Mouse (Mus musculus) midbrain, postnatal 0 days (tissue): ENCODE results near the gene Selenoi. TPM values are rescaled to one million over a fixed set of nuclear protein-coding genes. Genes with fewer than 3 reads are reported as not detected.

Experiments used
- ATAC-seq: fragments of 200-750 bp; cut with Nextera tagmentation; 2 replicates; pipeline ENCODE4 v1.8.0; 2017; ENCODE audit warnings: moderate number of reproducible peaks, mild to moderate bottlenecking, moderate TSS enrichment, moderate library complexity; ENCODE audit not compliant: low FRiP score
- DNase-seq: peaks from one replicate; pipeline ENCODE4 v3.0.0-alpha.2; 2015; ENCODE audit warnings: low spot score
- H3K27ac ChIP-seq: fragments of 300-500 bp; sonication (generic); 2 replicates; pipeline ENCODE4 v1.5.1; 2014; ENCODE audit warnings: low read depth, mild to moderate bottlenecking, low read length, mixed read lengths
- H3K27me3 ChIP-seq: fragments of 300-500 bp; sonication (generic); 2 replicates; pipeline ENCODE4 v1.6.1; 2014; ENCODE audit warnings: low read length, control low read depth, mixed read lengths; ENCODE audit not compliant: insufficient read depth
- H3K36me3 ChIP-seq: fragments of 300-500 bp; sonication (generic); 2 replicates; pipeline ENCODE4 v1.6.1; 2014; ENCODE audit warnings: low read length, control low read depth, mixed read lengths; ENCODE audit not compliant: insufficient read depth
- H3K4me1 ChIP-seq: fragments of 300-500 bp; sonication (generic); 2 replicates; pipeline ENCODE4 v1.6.1; 2014; ENCODE audit warnings: mild to moderate bottlenecking, control low read depth, antibody characterized with exemption, low read length, mixed read lengths; ENCODE audit not compliant: insufficient read depth
- H3K4me2 ChIP-seq: fragments of 300-500 bp; sonication (generic); 2 replicates; pipeline ENCODE4 v1.6.1; 2014; ENCODE audit warnings: low read depth, mild to moderate bottlenecking, low read length, mixed read lengths; ENCODE audit not compliant: poor library complexity, severe bottlenecking
- H3K4me3 ChIP-seq: fragments of 300-500 bp; sonication (generic); 2 replicates; pipeline ENCODE4 v1.5.1; 2014; ENCODE audit warnings: low read depth, mild to moderate bottlenecking, low read length, moderate library complexity
- H3K9ac ChIP-seq: fragments of 300-500 bp; sonication (generic); replicated peaks from 2 replicates; pipeline ENCODE4 v1.6.1; 2014; ENCODE audit warnings: mild to moderate bottlenecking, low read length, moderate library complexity, mixed read lengths; ENCODE audit not compliant: poor library complexity, severe bottlenecking
- H3K9me3 ChIP-seq: fragments of 300-500 bp; sonication (generic); 2 replicates; pipeline ENCODE4 v1.6.1; 2016; ENCODE audit warnings: low read length, control low read depth
- CTCF ChIP-seq: IDR thresholded peaks from 2 replicates; pipeline ENCODE4 v1.5.1; 2016; ENCODE audit warnings: antibody characterized with exemption, mild to moderate bottlenecking
- WGBS: fragments of 180-500 bp; shearing (Covaris S2); extraction: QIAGEN DNeasy Blood & Tissue Kit; methylation state at CpG from one replicate; pipeline ENCODE4 v1.1.7; 2014; 5-methylcytosine and 5-hydroxymethylcytosine counted together
- polyA plus RNA-seq: library from polyadenylated mRNA; unstranded; fragments of >200 nt; fragmentation: Nextera tagmentation; extraction: Ambion mirVana; gene quantifications from 2 replicates; pipeline ENCODE4 v1.2.1, GENCODE M21; 2015
- total RNA-seq: library from RNA; depleted of rRNA; stranded (reverse); fragments of >200 nt; gene quantifications from 2 replicates; pipeline ENCODE4 v1.2.3, GENCODE M21; 2014; rRNA removed

Gene Selenoi
- total and polyA plus RNA-seq, 2 experiments from 2014 or later: 26.8 to 99.1 TPM

DNA sequence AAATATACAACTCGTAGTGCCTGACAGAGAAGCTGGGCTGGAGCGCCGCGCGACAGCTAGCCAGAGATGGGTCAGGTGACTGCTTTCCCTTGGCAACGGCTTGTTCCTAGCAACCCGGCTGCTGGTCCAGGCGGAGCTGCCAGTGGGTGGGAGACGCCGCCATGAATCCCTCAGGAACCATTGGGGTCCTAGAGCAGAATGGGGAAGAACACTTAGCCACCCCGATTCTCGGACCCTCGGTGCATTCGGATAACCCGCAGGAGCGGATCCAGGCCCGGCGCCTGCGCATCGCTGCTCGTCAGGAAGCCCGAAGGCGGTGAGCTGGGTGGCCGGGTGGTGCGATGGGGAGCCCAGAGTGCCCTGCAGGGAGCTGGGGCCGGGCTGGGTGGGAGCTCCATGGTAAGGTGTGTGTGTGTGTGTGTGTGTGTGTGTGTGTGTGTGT, 48.9 kb downstream of the Selenoi start, which contains the start of gene Drc1:
Gene Drc1, plus strand, starts transcription at position 98 of the 442 bp plus-strand sequence.
- Histone ChIP-seq H3K4me3 (peak within 1 kb of the TSS; percentile 58), H3K9me3 (no peaks in the 10 kb centered on the region), H3K4me2 (peak within 1 kb of the TSS; percentile 70), H3K36me3 (no peaks in the 10 kb centered on the region), H3K4me1 (no peaks in the 10 kb centered on the region), H3K27ac (peak within 1 kb of the TSS; percentile 63; the same call in 1 of the 2 replicates), H3K27me3 (no peaks in the 10 kb centered on the region), H3K9ac (peak within 1 kb of the TSS; percentile 51)
- DNase-seq (peak; percentile 85), ATAC-seq (peak; percentile 86)
- 2% methylated on average over 26 of the region's 26 CpGs for WGBS
- TF ChIP-seq CTCF: no peak

DNA sequence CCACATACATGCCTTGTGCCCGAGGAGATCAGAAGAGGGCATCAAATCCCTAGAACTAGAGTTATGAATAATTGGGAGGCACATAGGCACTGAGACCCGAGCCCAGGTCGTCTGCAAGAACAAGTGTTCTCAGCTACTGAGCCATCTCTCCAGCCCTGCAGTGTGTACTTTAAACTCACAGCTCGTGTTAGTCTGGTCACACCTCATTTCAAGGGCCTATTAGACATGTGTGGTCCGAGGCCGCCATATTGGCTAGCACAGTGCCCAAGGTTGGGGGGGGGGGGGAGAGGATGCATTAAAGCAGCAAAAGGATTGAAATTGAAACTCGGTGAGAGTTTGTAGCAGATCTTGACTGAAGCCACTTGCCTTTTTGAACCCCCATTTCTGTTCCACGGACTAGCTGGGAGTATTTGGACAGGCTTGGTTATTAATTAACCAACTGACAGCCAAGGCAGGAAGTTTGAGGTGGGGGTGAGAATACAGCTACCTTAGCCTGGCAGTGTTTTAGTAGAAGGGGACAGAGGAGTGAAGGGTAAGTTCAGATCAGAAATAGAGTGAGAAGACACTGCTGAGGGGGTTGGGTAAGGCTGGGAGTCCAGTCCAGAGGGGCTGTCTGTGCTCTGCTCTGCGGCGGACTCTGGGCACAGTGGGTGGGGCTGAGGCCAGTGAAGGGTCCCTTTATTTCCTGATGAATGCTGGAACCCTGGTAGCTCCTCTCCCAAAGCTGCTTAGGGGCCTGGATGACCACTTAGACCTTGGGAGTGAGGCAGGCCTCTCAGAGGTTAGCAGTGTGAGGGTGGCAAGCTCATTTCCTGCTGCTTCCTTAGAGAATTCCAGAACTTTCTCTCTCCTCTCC, 53.8 kb downstream of the Selenoi start:
- WGBS: 82% methylated on average over 10 of the region's 10 CpGs
- no peak for ATAC-seq
- TF ChIP-seq CTCF: no peak

GRCm38 (mm10) chr5:30287106-30287882, 54.9 kb downstream of the Selenoi start:
- H3K27me3 ChIP-seq: no peaks in the 10 kb centered on the region
- H3K27ac ChIP-seq: no peak overlapping the region
- H3K4me2 ChIP-seq: no peak overlapping the region
- ATAC-seq: no peak
- no peak for DNase-seq
- H3K36me3 ChIP-seq: no peaks in the 10 kb centered on the region
- 78% methylated on average over 9 of the region's 9 CpGs for WGBS
- no peak overlapping the region for H3K4me3 ChIP-seq
- H3K9me3 ChIP-seq: no peaks in the 10 kb centered on the region
- no peak for TF ChIP-seq CTCF
- H3K9ac ChIP-seq: no peak overlapping the region
- no peaks in the 10 kb centered on the region for H3K4me1 ChIP-seq

More for the DNA sequence above, 53.8 kb downstream of the Selenoi start:
- Histone ChIP-seq H3K27ac (no peak overlapping the region), H3K4me1 (no peaks in the 10 kb centered on the region), H3K27me3 (no peaks in the 10 kb centered on the region), H3K4me2 (no peak overlapping the region), H3K9ac (no peak overlapping the region), H3K36me3 (no peaks in the 10 kb centered on the region), H3K9me3 (no peaks in the 10 kb centered on the region), H3K4me3 (no peak overlapping the region)
- no peak for DNase-seq

Other genes with a start within 250 kb of the Selenoi start
- gene Il6, start 219.5 kb upstream of the Selenoi start, total RNA-seq: 0.38 TPM in 1 of 2 replicates, not detected in the other
- not detected in 2 replicates for gene Il6, start 219.5 kb upstream of the Selenoi start, polyA plus RNA-seq
- 9.1 and 11.3 TPM in 2 replicates for gene Tyms, start 159.0 kb upstream of the Selenoi start, total RNA-seq
- gene Tyms, start 159.0 kb upstream of the Selenoi start, polyA plus RNA-seq: 17.8 and 21.2 TPM in 2 replicates
- gene Garem2, start 127.4 kb upstream of the Selenoi start, total RNA-seq: 18.1 and 20.6 TPM in 2 replicates
- gene Garem2, start 127.4 kb upstream of the Selenoi start, polyA plus RNA-seq: 8.9 and 9.9 TPM in 2 replicates
- gene 3110082J24Rik, start 126.5 kb upstream of the Selenoi start, total RNA-seq: 3.3 and 4.3 TPM in 2 replicates
- gene 3110082J24Rik, start 126.5 kb upstream of the Selenoi start, polyA plus RNA-seq: 2.6 and 3.8 TPM in 2 replicates
- gene Hadha, start 77.4 kb upstream of the Selenoi start, total RNA-seq: 42.3 and 54.1 TPM in 2 replicates
- 58.7 and 59.8 TPM in 2 replicates for gene Hadha, start 77.4 kb upstream of the Selenoi start, polyA plus RNA-seq
- gene Hadhb, start 77.3 kb upstream of the Selenoi start, total RNA-seq: 49.9 and 56.8 TPM in 2 replicates
- 41.1 and 47.0 TPM in 2 replicates for gene Hadhb, start 77.3 kb upstream of the Selenoi start, polyA plus RNA-seq
- gene Adgrf3, start 26.9 kb upstream of the Selenoi start, total RNA-seq: 0.14 TPM in 1 of 2 replicates, not detected in the other
- gene Adgrf3, start 26.9 kb upstream of the Selenoi start, polyA plus RNA-seq: not detected in 2 replicates
- gene Drc1, start 48.8 kb downstream of the Selenoi start, total RNA-seq: 5.9 and 7.6 TPM in 2 replicates
- 10.2 and 11.2 TPM in 2 replicates for gene Drc1, start 48.8 kb downstream of the Selenoi start, polyA plus RNA-seq
- gene Otof, start 229.4 kb downstream of the Selenoi start, total RNA-seq: 6.1 and 9.9 TPM in 2 replicates
- gene Otof, start 229.4 kb downstream of the Selenoi start, polyA plus RNA-seq: 4.7 and 4.9 TPM in 2 replicates
- gene 1700001C02Rik, start 233.5 kb downstream of the Selenoi start, total RNA-seq: 1.4 and 1.6 TPM in 2 replicates
- 2.9 and 3.4 TPM in 2 replicates for gene 1700001C02Rik, start 233.5 kb downstream of the Selenoi start, polyA plus RNA-seq